Mouse (Mus musculus) hindbrain, embryonic 16.5 days (tissue): ENCODE measurements around the gene Elp5. TPM values are rescaled to one million over a fixed set of nuclear protein-coding genes. Genes with fewer than 3 reads are reported as not detected.

ENCODE experiments used
- ATAC-seq: fragments of 200-750 bp; cut with Nextera tagmentation; 2 replicates; pipeline ENCODE4 v1.8.0; 2017; ENCODE audit warnings: moderate TSS enrichment, moderate library complexity
- H3K27ac ChIP-seq: fragments of 300-500 bp; sonication (generic); 2 replicates; pipeline ENCODE4 v1.5.1; 2014; ENCODE audit warnings: low read depth, mild to moderate bottlenecking, control low read depth, low read length, moderate library complexity
- H3K27me3 ChIP-seq: fragments of 300-500 bp; sonication (generic); replicated peaks from 2 replicates; pipeline ENCODE4 v1.6.1; 2014; ENCODE audit warnings: low read length; ENCODE audit not compliant: control insufficient read depth, insufficient read depth
- H3K36me3 ChIP-seq: fragments of 300-500 bp; sonication (generic); 2 replicates; pipeline ENCODE4 v1.6.1; 2014; ENCODE audit warnings: mild to moderate bottlenecking, low read length, moderate library complexity, mixed read lengths; ENCODE audit not compliant: control insufficient read depth, insufficient read depth
- H3K4me1 ChIP-seq: fragments of 300-500 bp; sonication (generic); 2 replicates; pipeline ENCODE4 v1.6.1; 2014; ENCODE audit warnings: low read depth, low read length; ENCODE audit not compliant: control insufficient read depth, insufficient read depth
- H3K4me2 ChIP-seq: fragments of 300-500 bp; sonication (generic); 2 replicates; pipeline ENCODE4 v1.6.1; 2014; ENCODE audit warnings: mild to moderate bottlenecking, low read length, control low read depth, moderate library complexity
- H3K4me3 ChIP-seq: fragments of 300-500 bp; sonication (generic); 2 replicates; pipeline ENCODE4 v1.5.1; 2014; ENCODE audit warnings: mild to moderate bottlenecking, low read length, control low read depth, moderate library complexity
- H3K9ac ChIP-seq: fragments of 300-500 bp; sonication (generic); 2 replicates; pipeline ENCODE4 v1.6.1; 2014; ENCODE audit warnings: low read depth, mild to moderate bottlenecking, control low read depth, low read length, moderate library complexity
- H3K9me3 ChIP-seq: fragments of 300-500 bp; sonication (generic); 2 replicates; pipeline ENCODE4 v1.6.1; 2014; ENCODE audit warnings: mild to moderate bottlenecking, low read length, moderate library complexity; ENCODE audit not compliant: control insufficient read depth
- WGBS: fragments of 180-500 bp; shearing (Covaris S2); extraction: QIAGEN DNeasy Blood & Tissue Kit; methylation state at CpG from one replicate; pipeline ENCODE4 v1.1.7; 2014; 5-methylcytosine and 5-hydroxymethylcytosine counted together
- polyA plus RNA-seq: library from polyadenylated mRNA; unstranded; fragments of >200 nt; fragmentation: Nextera tagmentation; extraction: Ambion mirVana; gene quantifications from 2 replicates; pipeline ENCODE4 v1.2.1, GENCODE M21; 2015

Gene Elp5
- polyA plus RNA-seq, 1 experiment from 2014 or later = 188 TPM

DNA sequence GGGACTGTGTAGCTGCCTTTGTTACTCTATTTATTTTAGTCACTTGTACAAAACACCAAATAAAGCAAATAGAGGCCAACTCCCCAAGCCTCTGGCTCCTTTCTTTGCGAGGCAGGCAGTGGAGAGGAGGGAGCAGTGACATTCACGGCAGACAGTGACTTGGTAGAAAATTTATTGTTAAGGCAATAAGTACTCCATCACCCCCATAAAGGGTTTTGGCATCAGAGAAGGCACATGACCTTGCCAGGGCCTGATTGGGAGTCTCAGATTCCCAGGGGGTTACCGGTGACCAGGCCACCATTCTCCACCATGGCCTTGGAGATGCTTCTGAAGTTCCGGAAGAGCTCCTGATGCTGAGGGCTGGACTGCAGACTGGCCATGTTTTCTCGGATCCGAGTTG, 27.7 kb upstream of the Elp5 start:
- H3K36me3 ChIP-seq = peaks cover 69% of the 10 kb centered on the region
- H3K27me3 ChIP-seq = no peaks in the 10 kb centered on the region
- no peak overlapping the region for H3K4me3 ChIP-seq
- H3K9me3 ChIP-seq = no peaks in the 10 kb centered on the region
- H3K4me2 ChIP-seq = no peak overlapping the region
- no peak for ATAC-seq
- H3K9ac ChIP-seq = no peak overlapping the region
- 94% methylated on average over 6 of the region's 6 CpGs for WGBS
- H3K27ac ChIP-seq = no peak overlapping the region
- H3K4me1 ChIP-seq = peaks cover 7% of the 10 kb centered on the region

DNA sequence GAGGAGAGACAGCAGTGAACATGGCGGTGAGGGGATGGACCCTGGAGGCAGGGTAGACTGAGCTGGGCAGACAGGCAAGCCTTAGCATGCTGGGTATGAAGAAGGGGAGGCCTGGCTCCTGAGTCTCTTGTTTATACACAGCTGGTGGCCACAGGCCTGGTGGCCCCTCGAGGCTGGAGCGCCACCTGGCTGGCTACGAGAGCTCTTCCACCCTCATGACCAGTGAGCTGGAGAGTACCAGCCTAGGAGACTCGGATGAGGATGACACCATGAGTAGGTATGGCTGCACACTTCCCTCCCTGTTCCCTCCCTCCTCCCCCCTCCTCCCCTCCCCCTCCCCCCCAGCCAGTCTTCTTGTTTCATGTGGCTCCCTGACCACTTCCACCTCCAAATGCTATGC, 23.2 kb upstream of the Elp5 start:
- Histone ChIP-seq H3K4me2 (no peak overlapping the region), H3K27ac (no peak overlapping the region), H3K9ac (no peak overlapping the region), H3K36me3 (peaks cover 50% of the 10 kb centered on the region), H3K9me3 (no peaks in the 10 kb centered on the region), H3K27me3 (no peaks in the 10 kb centered on the region), H3K4me3 (no peak overlapping the region), H3K4me1 (peaks cover 25% of the 10 kb centered on the region)
- 58% methylated on average over 5 of the region's 5 CpGs for WGBS
- no peak for ATAC-seq

DNA sequence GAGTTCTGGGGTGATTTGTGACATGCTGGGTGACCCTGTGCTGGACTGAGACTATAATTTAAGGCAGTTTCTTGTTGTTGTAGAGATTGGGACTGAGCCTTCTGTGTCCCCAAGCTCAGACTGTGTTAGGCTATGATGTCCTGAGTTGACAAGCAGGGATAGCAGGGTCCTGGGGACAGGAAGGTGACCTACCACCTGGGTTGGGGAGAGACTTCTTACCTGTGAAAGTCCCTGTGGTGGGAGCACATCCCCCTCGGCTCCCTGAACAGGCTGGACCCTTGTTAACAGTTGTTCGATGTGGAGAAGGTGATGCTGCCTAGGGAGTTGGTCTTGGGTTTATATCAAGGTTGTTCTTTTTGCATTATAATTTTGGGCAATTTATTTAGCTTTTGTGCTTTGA, 20.2 kb upstream of the Elp5 start:
- no peak overlapping the region for H3K27ac ChIP-seq
- H3K9ac ChIP-seq = no peak overlapping the region
- peaks cover 32% of the 10 kb centered on the region for H3K4me1 ChIP-seq
- no peaks in the 10 kb centered on the region for H3K27me3 ChIP-seq
- WGBS = 87% methylated on average over 2 of the region's 2 CpGs
- H3K9me3 ChIP-seq = no peaks in the 10 kb centered on the region
- peaks cover 38% of the 10 kb centered on the region for H3K36me3 ChIP-seq
- ATAC-seq = no peak
- H3K4me2 ChIP-seq = peak overlapping the region; percentile 95
- peak overlapping the region; percentile 75; the same call in 1 of the 2 replicates for H3K4me3 ChIP-seq

DNA sequence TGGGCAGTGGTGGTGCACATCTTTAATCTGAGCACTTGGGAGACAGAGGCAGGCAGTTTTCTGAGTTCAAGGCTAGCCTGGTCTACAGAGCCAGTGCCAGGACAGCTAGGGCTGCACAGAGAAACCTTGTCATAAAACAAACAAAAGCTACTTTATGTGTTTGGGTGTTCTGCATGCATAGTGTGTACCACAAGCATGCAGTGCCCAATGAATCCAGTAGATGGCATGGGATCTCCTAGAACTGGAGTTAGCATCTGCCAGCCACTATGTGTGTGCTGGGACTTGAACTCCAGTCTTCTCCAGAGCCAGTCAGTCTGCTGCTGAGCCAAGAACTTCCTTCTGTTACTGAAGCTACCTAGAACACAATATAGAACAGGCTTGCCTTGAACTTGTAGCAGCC, 19.5 kb upstream of the Elp5 start:
- Histone ChIP-seq H3K27ac (no peak overlapping the region), H3K9ac (no peak overlapping the region), H3K36me3 (peaks cover 32% of the 10 kb centered on the region), H3K4me3 (peak overlapping the region; percentile 75), H3K27me3 (no peaks in the 10 kb centered on the region), H3K4me2 (peak overlapping the region; percentile 95), H3K9me3 (no peaks in the 10 kb centered on the region), H3K4me1 (peaks cover 34% of the 10 kb centered on the region)
- ATAC-seq = no peak

DNA sequence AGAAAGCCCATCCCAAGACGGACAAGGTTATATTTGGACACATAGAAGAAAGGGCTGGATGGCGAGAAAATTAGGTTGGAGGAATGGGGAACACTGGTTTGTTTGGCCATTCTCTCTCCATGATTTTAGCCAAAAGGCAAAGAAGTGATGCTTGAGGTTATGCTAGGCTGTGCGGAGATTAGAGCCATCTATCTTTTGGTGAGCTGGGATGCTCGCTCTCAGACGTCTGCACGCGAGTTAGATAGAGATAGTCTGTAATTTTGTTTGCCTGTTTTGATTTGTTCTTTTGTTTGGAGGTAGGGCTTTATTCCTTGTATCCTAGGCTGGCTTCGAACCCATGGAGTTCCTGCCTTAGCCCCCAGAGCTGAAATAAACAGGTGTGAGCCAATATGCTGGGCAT, 18.8 kb upstream of the Elp5 start:
- peak overlapping the region; percentile 75 for H3K4me3 ChIP-seq
- H3K4me2 ChIP-seq = peak overlapping the region; percentile 95
- no peak for ATAC-seq
- WGBS = 11% methylated on average over 8 of the region's 8 CpGs
- H3K27me3 ChIP-seq = no peaks in the 10 kb centered on the region
- H3K4me1 ChIP-seq = peaks cover 34% of the 10 kb centered on the region
- no peaks in the 10 kb centered on the region for H3K9me3 ChIP-seq
- peak overlapping the region; percentile 98 for H3K27ac ChIP-seq
- peak overlapping the region; percentile 90 for H3K9ac ChIP-seq
- peaks cover 27% of the 10 kb centered on the region for H3K36me3 ChIP-seq

DNA sequence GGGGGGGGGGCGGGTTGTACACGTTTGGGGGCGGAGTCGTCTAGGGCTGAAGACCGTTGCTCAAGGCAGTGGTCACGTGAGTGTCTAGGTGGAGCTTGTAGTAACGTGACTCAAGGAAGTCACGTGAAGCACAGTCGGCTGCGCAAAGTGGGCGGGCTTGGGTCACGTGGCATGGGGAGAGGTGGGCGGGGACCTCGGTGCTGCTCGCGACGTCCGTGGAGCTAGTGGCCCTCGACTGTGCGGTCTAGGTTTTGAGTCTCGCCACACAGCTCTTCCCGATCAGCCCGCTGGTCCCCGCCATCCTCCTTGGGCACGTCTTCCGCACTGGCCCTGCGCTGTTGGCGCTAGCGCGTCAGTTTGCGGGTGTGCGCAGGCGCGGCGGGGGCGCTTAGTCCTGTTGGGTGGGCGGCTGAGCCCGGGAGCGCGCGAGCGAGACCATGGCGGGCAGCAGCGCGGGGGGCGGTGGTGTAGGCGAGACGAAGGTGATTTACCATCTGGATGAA, 18.1 kb upstream of the Elp5 start, which contains the start of gene Dvl2:
Gene Dvl2, plus strand, starts transcription at position 200 of the 503 bp plus-strand sequence.
- under 1% methylated on average over 48 of the region's 48 CpGs for WGBS
- peak within 1 kb of the TSS; percentile 75 for H3K4me3 ChIP-seq
- H3K4me1 ChIP-seq = peaks cover 34% of the 10 kb centered on the region

DNA sequence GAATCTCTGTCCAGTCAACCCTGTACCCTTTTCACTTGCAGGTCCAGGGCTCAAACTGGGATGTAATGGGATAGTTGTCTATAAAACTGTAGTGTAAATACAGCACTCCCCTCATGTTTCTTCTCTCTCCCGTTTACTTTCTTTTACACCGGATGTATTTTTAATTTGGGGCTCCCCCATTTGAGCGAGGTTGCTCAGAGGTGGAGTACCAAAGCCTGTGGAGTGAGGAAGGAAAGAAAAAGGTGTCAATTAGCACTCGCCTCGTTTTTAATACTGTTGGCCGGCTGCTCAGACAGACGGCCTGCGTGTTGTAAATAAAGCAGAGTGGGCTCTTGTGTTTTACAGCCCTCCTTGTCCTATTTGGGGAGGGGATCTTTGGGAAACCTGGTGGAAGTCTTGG, 17.3 kb upstream of the Elp5 start:
- Histone ChIP-seq H3K9ac (no peak overlapping the region), H3K9me3 (no peaks in the 10 kb centered on the region), H3K4me1 (peaks cover 34% of the 10 kb centered on the region), H3K4me2 (no peak overlapping the region), H3K27me3 (no peaks in the 10 kb centered on the region), H3K36me3 (peaks cover 18% of the 10 kb centered on the region), H3K27ac (peak overlapping the region; percentile 60), H3K4me3 (no peak overlapping the region; the same call in 1 of the 2 replicates)
- no peak for ATAC-seq
- 86% methylated on average over 8 of the region's 8 CpGs for WGBS

More for the DNA sequence above, 18.1 kb upstream of the Elp5 start, which contains the start of gene Dvl2:
- Histone ChIP-seq H3K4me2 (peak within 1 kb of the TSS; percentile 95), H3K36me3 (peaks cover 22% of the 10 kb centered on the region), H3K27me3 (no peaks in the 10 kb centered on the region), H3K9me3 (no peaks in the 10 kb centered on the region), H3K9ac (peak within 1 kb of the TSS; percentile 90), H3K27ac (peak within 1 kb of the TSS; percentile 98)
- ATAC-seq = peak; percentile 70

DNA sequence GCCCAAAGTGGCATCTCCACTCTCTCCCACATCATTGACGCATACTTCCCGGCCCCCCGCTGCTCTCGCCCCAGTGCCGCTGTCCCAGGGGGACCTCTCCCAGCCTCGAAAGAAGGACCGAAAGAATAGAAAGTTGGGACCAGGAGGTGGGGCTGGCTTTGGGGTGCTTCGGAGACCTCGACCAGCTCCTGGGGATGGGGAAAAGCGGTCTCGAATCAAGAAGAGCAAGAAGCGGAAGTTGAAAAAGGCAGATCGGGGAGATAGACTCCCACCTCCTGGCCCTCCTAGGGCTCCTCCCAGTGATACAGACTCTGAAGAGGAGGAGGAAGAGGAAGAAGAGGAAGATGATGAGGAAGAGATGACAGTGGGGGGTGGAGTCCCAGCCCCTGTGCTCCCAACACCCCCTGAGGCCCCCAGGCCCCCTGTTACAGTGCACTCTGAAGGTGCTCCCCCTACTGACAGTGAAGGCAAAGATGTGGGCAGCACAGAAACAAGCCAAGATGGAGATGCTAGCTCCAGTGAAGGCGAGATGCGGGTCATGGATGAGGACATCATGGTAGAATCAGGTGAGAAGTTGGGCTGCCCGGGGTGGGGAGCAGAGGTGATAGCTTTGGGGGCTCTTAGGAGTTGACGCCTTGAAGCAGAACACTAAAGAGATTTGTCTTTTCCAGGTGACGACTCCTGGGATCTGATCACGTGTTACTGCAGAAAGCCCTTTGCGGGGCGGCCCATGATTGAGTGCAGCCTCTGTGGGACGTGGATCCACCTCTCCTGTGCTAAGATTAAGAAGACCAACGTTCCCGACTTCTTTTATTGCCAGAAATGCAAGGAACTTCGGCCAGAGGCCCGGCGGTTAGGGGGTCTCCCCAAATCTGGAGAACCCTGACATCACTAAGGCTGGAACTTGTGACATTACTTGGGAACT, 16.5 kb upstream of the Elp5 start:
- no peak for ATAC-seq
- Histone ChIP-seq H3K36me3 (peaks cover 26% of the 10 kb centered on the region), H3K27ac (no peak overlapping the region), H3K4me2 (no peak overlapping the region), H3K4me3 (no peak overlapping the region), H3K27me3 (no peaks in the 10 kb centered on the region), H3K9ac (no peak overlapping the region), H3K4me1 (peaks cover 34% of the 10 kb centered on the region), H3K9me3 (no peaks in the 10 kb centered on the region)
- WGBS = 92% methylated on average over 27 of the region's 27 CpGs

DNA sequence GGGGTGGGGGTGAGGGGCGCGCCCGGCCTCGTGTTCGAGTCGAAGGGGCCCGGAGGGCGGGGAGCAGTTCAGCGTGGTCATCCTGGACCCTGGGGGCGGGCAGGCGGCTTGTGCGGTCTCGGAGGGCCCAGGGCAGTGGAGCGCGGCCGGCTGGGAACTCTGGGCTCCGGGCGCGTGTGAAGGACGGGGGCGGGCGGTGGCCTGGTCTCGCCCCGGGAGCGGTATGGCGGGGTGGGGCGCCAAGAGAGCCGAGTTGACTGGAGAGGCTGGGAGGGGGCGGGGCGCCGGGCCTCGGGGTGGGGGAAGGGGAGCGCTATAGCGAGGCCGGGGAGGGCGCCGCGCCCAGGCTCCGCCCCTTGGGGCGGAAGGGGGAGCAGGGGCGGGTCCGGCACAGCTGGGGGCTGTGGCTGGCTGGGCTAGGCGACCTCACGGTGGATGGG, 14.8 kb upstream of the Elp5 start:
- under 1% methylated on average over 22 of the region's 44 CpGs for WGBS
- H3K4me3 ChIP-seq = peak overlapping the region; percentile 92
- ATAC-seq = peak; percentile 7; the same call in 1 of the 2 replicates
- peaks cover 28% of the 10 kb centered on the region for H3K4me1 ChIP-seq
- H3K27ac ChIP-seq = peak overlapping the region; percentile 96
- H3K9ac ChIP-seq = peak overlapping the region; percentile 94
- H3K27me3 ChIP-seq = no peaks in the 10 kb centered on the region
- no peaks in the 10 kb centered on the region for H3K9me3 ChIP-seq
- peaks cover 28% of the 10 kb centered on the region for H3K36me3 ChIP-seq
- H3K4me2 ChIP-seq = peak overlapping the region; percentile 76
